Mouse (Mus musculus) kidney, adult 18-20 months (tissue): ENCODE measurements around the gene Lrrc75a.

ENCODE experiments used
- DNase-seq: peaks from one replicate; pipeline ENCODE4 v3.0.0; 2021

Gene Lrrc75a

DNA sequence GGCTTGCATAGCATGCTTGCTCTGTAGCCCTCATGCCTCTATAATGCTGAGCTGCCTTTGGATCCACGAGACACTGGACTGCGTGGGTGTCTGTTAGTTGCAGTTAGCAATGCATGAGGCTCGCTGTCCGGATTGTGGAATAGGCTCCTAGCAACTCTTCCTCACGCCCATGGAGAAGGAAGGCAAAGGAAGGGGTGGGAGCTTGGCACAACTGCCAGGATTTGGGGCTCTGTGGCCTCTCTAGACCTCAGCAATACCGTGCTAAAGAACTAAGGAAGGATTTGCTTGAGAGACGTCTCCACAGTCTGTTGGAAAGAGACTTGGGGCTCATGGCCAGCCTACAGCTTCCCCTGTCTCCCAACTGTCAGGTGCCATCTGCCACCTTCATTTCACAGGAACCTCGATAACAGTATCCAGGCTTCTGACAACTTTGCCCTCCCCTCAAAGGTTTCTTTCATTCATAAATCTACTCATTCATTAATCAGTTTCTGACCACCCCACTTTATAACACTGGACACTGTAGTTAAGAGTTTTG is 33.4 kb downstream of the Lrrc75a start:
- no peak for DNase-seq

- peak; percentile 89 for DNase-seq
Observed at GRCm38 (mm10) chr11:62613657-62614365, 34.5 kb downstream of the Lrrc75a start.

GRCm38 (mm10) chr11:62612604-62613003 is 35.7 kb downstream of the Lrrc75a start:
- no peak for DNase-seq

DNA sequence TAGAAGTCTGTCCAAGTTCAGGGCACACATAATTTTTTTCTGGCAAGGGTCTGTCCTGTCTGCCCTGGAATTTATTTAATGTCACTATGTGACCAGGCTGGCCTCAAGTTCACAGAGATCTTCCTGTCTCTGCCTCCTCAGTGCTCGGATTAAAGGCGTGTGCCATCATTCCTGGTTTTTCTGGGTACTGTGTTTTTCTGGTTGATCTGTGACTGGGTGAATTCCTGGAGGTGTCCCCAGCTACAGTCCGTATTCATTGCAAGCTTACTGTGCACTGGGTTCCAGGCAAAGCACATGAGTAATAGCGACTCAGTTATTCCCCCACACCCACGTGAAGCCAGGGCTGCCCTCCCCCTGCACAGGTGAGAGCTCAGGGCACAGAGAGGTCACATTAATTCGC is 38.0 kb downstream of the Lrrc75a start:
- no peak for DNase-seq

GRCm38 (mm10) chr11:62608826-62609675 is 39.3 kb downstream of the Lrrc75a start:
- no peak for DNase-seq

GRCm38 (mm10) chr11:62607952-62608201 is 40.4 kb downstream of the Lrrc75a start:
- no peak for DNase-seq

DNA sequence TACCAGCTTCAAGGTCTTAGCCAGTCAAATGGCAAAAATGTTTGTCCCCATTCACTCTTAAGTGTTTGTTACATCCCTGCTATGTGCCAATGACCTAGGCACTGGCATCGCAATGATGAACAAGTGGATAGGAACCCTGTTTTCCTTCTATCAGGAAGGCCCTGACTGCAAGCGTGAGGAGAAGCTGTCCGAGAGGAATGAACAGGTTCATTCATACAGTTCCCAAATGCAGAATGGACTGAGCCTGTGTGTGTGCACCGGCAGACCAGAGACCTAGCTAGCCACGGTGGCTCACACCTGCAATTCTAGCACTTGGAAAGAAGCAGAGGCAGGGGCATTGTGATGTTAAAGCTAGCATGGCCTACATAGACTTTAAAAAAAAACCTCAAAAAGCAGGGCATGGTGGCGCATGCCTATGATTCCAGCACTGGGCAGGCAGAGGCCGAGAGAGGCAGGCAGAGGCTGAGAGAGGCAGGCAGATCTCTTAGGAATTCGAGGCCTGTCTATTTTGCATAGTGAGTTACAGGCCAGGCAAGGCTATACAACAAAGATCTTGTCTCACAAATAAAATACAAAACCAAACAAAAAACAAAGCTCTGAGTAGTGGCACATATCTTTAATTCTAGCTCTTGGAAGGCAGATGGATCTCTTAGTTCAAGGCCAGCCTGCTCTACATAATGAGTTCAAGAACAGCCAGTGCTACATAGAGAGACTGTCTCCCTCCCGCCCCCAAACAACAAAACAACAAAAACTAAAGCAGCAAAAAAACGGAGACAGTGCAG is 41.0 kb downstream of the Lrrc75a start:
- no peak for DNase-seq

DNA sequence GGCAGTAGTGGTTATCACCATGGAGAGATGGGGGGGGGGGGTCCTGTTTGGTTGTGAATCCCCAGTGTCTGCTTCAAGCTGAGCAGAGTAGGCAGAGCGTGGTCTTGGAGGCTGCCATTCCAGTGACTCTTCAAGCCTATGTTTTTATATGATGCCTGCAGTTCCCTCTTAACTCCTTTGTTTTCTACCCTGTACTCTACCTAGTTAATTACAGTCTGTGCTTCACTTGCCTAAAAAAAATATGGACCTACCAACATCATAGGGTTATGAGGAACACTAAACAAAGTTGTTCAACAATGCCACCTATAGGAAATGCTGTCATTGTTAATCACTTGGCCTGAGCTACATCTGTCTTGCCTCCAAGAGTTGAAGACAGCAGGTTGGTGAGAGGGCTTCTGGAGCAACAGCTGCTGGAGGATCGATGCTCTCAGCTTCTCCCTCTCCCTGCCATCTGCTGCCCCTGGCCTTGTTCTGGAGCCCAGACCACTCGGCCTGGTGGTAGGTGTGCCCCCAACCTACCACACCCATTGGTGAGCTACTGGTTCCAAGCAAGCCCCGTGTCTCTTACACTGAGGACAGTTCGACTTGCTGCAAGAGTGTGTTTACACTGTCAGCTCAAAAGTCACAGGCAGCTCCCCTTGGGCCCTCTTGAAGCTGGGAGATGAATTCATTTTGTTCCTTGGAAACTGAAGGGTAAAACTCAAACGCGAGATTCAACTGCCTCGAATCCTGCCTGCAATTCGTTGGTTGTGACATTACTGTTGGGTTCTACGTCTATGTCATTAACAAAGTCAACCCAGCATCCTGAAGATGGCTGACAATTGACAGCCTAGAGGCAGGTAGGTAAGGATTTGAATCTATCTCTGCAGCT is 41.8 kb downstream of the Lrrc75a start:
- DNase-seq, result no peak

DNA sequence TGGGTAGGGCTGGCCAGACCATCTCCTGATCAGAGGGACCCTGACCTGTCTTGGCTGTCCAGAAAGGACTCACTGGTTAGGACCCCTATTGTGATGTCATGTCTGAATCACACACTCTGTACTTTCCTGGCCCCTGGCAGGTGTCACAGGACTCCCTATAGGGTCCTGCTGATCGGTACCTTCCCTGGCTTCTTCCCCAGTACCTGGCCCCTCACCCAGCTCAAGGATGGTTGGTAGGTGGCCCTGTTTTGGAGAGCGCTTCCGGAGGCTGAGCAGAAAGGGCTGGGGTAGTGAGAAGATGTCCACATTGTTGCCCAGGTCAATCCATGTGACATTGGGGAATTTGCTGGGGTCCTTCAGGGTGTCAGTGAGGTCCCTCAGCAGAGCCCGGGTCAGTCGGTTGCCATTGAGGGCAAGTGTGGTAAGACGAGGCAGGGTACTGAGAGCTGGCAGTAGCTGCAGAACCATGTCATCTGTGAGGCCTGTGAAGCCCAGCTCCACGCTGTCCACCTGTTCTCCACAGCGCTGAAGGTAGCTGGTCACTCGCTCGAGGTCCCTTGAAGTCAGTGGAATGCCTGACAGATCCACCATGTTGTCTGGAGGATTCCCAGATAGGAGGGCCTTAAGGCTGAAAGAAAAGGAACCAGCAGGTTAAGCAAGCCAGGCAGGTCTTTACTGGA is 42.6 kb downstream of the Lrrc75a start:
- DNase-seq, result no peak

- no peak for DNase-seq
Observed at GRCm38 (mm10) chr11:62604886-62605618, 43.3 kb downstream of the Lrrc75a start.

DNA sequence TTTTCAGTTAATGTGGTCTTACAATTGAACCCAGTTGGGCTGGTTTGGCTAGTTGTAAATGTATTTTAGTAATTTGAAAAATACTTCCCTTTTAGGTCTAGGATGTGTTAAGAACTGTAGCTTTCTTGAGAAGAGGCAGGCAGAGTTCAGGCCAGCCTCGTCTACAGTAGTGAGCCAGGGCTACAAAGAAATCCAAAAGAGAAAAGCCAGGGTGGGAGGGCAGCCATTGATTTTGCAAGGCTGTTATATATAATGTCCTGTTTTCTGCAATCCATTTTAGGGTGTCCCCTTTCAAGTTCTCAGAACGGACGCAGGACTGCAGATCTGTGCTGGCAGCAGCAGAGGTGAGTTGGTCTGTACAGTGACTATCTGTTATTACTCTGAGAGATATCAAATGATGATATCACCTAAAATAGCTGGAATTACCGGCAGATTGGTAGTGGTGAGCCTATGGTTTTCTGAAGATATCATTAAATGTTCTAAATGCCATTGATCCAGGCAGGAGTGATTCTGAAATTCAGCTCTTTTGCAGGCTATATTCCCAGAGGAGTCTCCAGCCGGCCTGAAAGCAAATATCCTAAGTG is 44.1 kb downstream of the Lrrc75a start:
- DNase-seq, result no peak

- DNase-seq, result peak; percentile 30
Observed at GRCm38 (mm10) chr11:62603312-62604056, 44.8 kb downstream of the Lrrc75a start.

DNA sequence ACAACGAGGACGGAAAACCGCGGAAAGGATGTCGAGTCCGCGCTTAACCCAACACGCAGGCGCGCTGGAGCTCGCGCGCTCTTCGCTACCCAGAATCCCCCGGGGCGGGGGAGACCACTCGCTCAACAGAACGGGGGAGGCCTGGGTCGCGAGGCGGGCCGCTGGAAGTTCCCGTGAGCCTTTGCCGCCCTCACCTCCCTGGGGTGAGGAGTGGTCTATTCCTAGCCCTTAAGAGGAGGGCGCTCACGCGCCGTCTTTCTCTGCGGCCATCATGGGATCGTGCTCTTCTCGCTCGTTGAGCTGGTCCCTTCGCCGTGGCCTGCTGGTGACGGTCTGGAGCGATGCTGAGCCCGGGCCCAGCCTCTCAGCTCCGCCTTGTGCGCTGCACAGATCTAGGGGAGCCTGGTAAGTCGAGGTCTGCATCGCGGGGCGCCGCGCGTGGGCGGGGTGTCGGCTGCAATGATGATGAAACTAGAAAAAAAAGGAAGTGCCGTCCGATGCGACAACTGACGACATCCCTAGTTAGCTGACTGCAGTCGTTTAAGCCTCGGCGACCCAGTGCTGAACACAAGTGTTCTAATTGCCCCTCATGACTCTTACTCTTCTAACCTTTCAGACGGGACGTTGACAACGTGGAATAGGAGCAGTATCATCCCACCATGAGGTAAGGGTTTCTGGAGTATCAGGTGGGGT is 45.6 kb downstream of the Lrrc75a start:
- peak; percentile 95 for DNase-seq

DNA sequence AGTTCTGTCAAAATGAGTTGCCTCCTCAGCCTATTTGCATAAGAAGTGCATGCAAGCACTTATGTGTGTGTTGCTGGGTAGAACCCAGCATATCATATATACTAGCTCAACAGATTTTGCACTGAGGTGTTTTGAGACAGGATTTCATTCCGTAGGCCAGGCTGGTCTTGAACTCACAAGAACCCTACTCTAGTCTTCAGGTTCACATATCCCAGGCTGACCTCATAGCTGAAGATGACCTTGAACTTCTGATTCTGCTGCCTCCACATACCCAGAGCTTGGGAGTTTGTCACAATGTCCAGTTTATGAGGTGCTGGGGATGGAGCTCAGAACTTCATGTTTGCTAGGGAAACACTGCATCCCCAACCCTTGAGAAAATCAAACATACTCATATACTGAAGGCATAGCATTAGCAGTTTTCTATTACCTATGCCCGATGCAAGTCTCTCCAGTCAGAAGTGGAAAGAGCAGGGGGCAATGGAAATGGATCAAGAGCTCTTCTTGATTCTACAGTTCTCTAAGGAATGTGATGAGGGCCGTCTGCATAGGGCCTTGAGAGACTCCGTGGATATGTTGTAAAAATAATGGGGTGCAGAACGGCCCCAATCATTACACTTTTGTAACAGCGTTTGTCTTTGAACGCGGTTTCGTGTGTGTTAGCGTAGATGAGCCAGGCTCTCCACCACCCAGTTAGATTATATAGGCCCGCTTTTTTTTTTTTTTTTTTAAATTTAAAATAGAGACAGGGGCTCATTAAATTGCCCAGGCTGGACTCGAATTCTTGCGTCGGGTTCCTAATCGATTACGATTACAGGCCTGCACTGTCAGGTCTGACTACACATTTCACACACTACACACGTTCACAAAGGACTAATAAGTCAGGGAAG is 46.3 kb downstream of the Lrrc75a start:
- no peak for DNase-seq

GRCm38 (mm10) chr11:62598571-62598970 is 49.8 kb downstream of the Lrrc75a start:
- DNase-seq, result no peak

- DNase-seq, result no peak
Observed at GRCm38 (mm10) chr11:62591904-62592575, 56.3 kb downstream of the Lrrc75a start.

DNA sequence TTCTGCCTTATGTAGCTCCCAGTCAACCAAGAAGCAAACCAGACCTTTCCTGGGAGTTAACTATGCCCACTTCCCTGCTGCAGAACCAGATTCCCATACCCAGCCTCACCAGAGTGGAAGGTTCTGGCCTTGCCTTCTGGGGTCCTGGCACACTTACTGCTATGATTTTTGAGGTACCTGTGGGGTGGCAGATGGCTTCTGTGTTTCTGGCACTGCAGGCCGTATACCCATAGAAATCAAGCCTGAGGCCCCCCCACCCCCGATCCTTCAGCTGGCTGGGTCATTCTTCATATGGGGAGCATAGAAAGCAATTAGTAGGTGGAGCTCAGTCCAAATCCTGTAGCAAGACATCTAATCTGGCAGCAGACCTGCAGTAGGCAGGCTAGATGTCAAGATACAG is 57.3 kb downstream of the Lrrc75a start:
- no peak for DNase-seq

DNA sequence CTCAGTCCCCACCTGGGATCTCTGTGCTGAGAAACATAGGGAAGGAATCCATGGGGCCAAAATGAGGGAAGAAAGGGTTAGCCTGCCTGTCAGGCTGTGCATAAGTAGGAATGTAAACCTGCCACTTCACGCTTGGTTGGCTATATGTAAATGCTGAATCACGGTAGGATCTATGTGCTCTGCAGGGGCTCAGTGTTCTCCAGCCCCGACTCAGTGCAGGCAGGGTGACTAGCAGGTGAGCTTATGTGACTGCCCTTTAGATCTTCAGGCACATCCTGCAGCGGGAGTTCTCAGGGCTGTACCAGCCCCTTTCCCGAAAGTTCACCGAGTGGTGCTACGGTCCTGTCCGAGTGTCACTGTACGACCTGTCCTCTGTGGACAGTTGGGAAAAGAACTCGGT is 58.9 kb downstream of the Lrrc75a start:
- DNase-seq, result no peak
